Mouse (Mus musculus): ENCODE data around the gene Gabarap. TPM values are rescaled to one million over a fixed set of nuclear protein-coding genes. Genes with fewer than 3 reads are reported as not detected.
A peak's percentile ranks its signal among the peaks of the same experiment; 100 is the strongest.

The Gabarap gene
- polyA plus RNA-seq (2014; fragmentation: Nextera tagmentation; extraction: Ambion mirVana) = 481 and 489 TPM in 2 replicates

GRCm38 (mm10) chr11:69990850-69991691, at the start of gene Gabarap:
Gabarap (plus strand) TSS chr11:69991143.
- under 1% methylated on average over 40 of the region's 40 CpGs for WGBS (ENCODE audit: insufficient replicate concordance)
- Histone ChIP-seq H3K9me3 (replicated peaks; ENCODE audit: control insufficient read depth, low read length) (no peaks in the 10 kb centered on the region), H3K4me1 (ENCODE audit: control insufficient read depth, insufficient read depth, low read length) (peaks cover 8% of the 10 kb centered on the region; the same call in 1 of the 2 replicates)

GRCm38 (mm10) chr11:69945216-69945615, 45.7 kb upstream of the Gabarap start:
- H3K27ac ChIP-seq (ENCODE audit: low read depth, low read length) = no peak overlapping the region
- WGBS (ENCODE audit: insufficient replicate concordance) = 67% methylated on average over 13 of the region's 13 CpGs
- H3K27me3 ChIP-seq (ENCODE audit: control insufficient read depth, insufficient read depth, low read length) = peaks cover 5% of the 10 kb centered on the region
- H3K36me3 ChIP-seq (ENCODE audit: control insufficient read depth, insufficient read depth, low read length) = peaks cover 11% of the 10 kb centered on the region
- no peaks in the 10 kb centered on the region for H3K9me3 ChIP-seq (replicated peaks; ENCODE audit: control insufficient read depth, low read length)
- peak overlapping the region; percentile 64; the same call in 1 of the 2 replicates for H3K4me3 ChIP-seq (ENCODE audit: low read depth, low read length)
- H3K4me2 ChIP-seq = peak overlapping the region; percentile 92; the same call in 1 of the 2 replicates
- H3K4me1 ChIP-seq (ENCODE audit: control insufficient read depth, insufficient read depth, low read length) = peaks cover 13% of the 10 kb centered on the region; the same call in 1 of the 2 replicates
- ATAC-seq (replicated peaks; ENCODE audit: insufficient number of reproducible peaks, low FRiP score, low TSS enrichment) = no peak
- H3K9ac ChIP-seq (ENCODE audit: low read depth, low read length) = no peak overlapping the region

More at GRCm38 (mm10) chr11:69990850-69991691, at the start of gene Gabarap:
- Histone ChIP-seq H3K4me3 (ENCODE audit: low read depth, low read length) (peak within 1 kb of the TSS; percentile 87), H3K27ac (ENCODE audit: low read depth, low read length) (peak within 1 kb of the TSS; percentile 94), H3K27me3 (ENCODE audit: control insufficient read depth, insufficient read depth, low read length) (no peaks in the 10 kb centered on the region), H3K9ac (ENCODE audit: low read depth, low read length) (peak within 1 kb of the TSS; percentile 92), H3K36me3 (ENCODE audit: control insufficient read depth, insufficient read depth, low read length) (peaks cover 20% of the 10 kb centered on the region), H3K4me2 (peak within 1 kb of the TSS; percentile 84)
- ATAC-seq (replicated peaks; ENCODE audit: insufficient number of reproducible peaks, low FRiP score, low TSS enrichment) = peak; percentile 71

GRCm38 (mm10) chr11:69945997-69946891, 44.7 kb upstream of the Gabarap start:
- H3K4me1 ChIP-seq (ENCODE audit: control insufficient read depth, insufficient read depth, low read length) = peaks cover 13% of the 10 kb centered on the region; the same call in 1 of the 2 replicates
- H3K27me3 ChIP-seq (ENCODE audit: control insufficient read depth, insufficient read depth, low read length) = peaks cover 5% of the 10 kb centered on the region
- H3K9me3 ChIP-seq (replicated peaks; ENCODE audit: control insufficient read depth, low read length) = no peaks in the 10 kb centered on the region
- peaks cover 11% of the 10 kb centered on the region for H3K36me3 ChIP-seq (ENCODE audit: control insufficient read depth, insufficient read depth, low read length)
- H3K27ac ChIP-seq (ENCODE audit: low read depth, low read length) = peak overlapping the region; percentile 93
- H3K4me3 ChIP-seq (ENCODE audit: low read depth, low read length) = peak overlapping the region; percentile 64
- peak; percentile 55; the same call in 1 of the 2 replicates for ATAC-seq (replicated peaks; ENCODE audit: insufficient number of reproducible peaks, low FRiP score, low TSS enrichment)
- peak overlapping the region; percentile 92 for H3K4me2 ChIP-seq
- 84% methylated on average over 18 of the region's 18 CpGs for WGBS (ENCODE audit: insufficient replicate concordance)
- peak overlapping the region; percentile 74 for H3K9ac ChIP-seq (ENCODE audit: low read depth, low read length)

GRCm38 (mm10) chr11:69947337-69948065, 43.4 kb upstream of the Gabarap start:
- H3K27me3 ChIP-seq (ENCODE audit: control insufficient read depth, insufficient read depth, low read length) = peaks cover 5% of the 10 kb centered on the region
- H3K9ac ChIP-seq (ENCODE audit: low read depth, low read length) = peak overlapping the region; percentile 74
- no peaks in the 10 kb centered on the region for H3K9me3 ChIP-seq (replicated peaks; ENCODE audit: control insufficient read depth, low read length)
- H3K4me1 ChIP-seq (ENCODE audit: control insufficient read depth, insufficient read depth, low read length) = peaks cover 13% of the 10 kb centered on the region; the same call in 1 of the 2 replicates
- H3K4me2 ChIP-seq = peak overlapping the region; percentile 92
- peak overlapping the region; percentile 93 for H3K27ac ChIP-seq (ENCODE audit: low read depth, low read length)
- 2% methylated on average over 29 of the region's 29 CpGs for WGBS (ENCODE audit: insufficient replicate concordance)
- peak; percentile 58; the same call in 1 of the 2 replicates for ATAC-seq (replicated peaks; ENCODE audit: insufficient number of reproducible peaks, low FRiP score, low TSS enrichment)
- H3K4me3 ChIP-seq (ENCODE audit: low read depth, low read length) = peak overlapping the region; percentile 64
- peaks cover 11% of the 10 kb centered on the region for H3K36me3 ChIP-seq (ENCODE audit: control insufficient read depth, insufficient read depth, low read length)

- WGBS (ENCODE audit: insufficient replicate concordance) = 1% methylated on average over 34 of the region's 34 CpGs
- H3K4me3 ChIP-seq (ENCODE audit: low read depth, low read length) = peak within 1 kb of the TSS; percentile 64
- H3K9ac ChIP-seq (ENCODE audit: low read depth, low read length) = peak within 1 kb of the TSS; percentile 74
- peak within 1 kb of the TSS; percentile 93 for H3K27ac ChIP-seq (ENCODE audit: low read depth, low read length)
- H3K4me1 ChIP-seq (ENCODE audit: control insufficient read depth, insufficient read depth, low read length) = peaks cover 13% of the 10 kb centered on the region; the same call in 1 of the 2 replicates
- H3K27me3 ChIP-seq (ENCODE audit: control insufficient read depth, insufficient read depth, low read length) = peaks cover 3% of the 10 kb centered on the region; the same call in 1 of the 2 replicates
- peak within 1 kb of the TSS; percentile 92 for H3K4me2 ChIP-seq
- no peaks in the 10 kb centered on the region for H3K9me3 ChIP-seq (replicated peaks; ENCODE audit: control insufficient read depth, low read length)
- peak; percentile 90 for ATAC-seq (replicated peaks; ENCODE audit: insufficient number of reproducible peaks, low FRiP score, low TSS enrichment)
- H3K36me3 ChIP-seq (ENCODE audit: control insufficient read depth, insufficient read depth, low read length) = peaks cover 9% of the 10 kb centered on the region
Observed at GRCm38 (mm10) chr11:69948066-69948762, 42.7 kb upstream of the Gabarap start, which contains the start of gene Slc2a4. Slc2a4 (minus strand) TSS chr11:69948188.

GRCm38 (mm10) chr11:69948763-69949150, 42.2 kb upstream of the Gabarap start:
- ATAC-seq (replicated peaks; ENCODE audit: insufficient number of reproducible peaks, low FRiP score, low TSS enrichment) = peak; percentile 35
- Histone ChIP-seq H3K9me3 (replicated peaks; ENCODE audit: control insufficient read depth, low read length) (no peaks in the 10 kb centered on the region), H3K9ac (ENCODE audit: low read depth, low read length) (peak overlapping the region; percentile 74; the same call in 1 of the 2 replicates), H3K4me3 (ENCODE audit: low read depth, low read length) (peak overlapping the region; percentile 64), H3K4me1 (ENCODE audit: control insufficient read depth, insufficient read depth, low read length) (peaks cover 13% of the 10 kb centered on the region; the same call in 1 of the 2 replicates), H3K27ac (ENCODE audit: low read depth, low read length) (peak overlapping the region; percentile 93), H3K4me2 (peak overlapping the region; percentile 92), H3K27me3 (ENCODE audit: control insufficient read depth, insufficient read depth, low read length) (peaks cover 3% of the 10 kb centered on the region; the same call in 1 of the 2 replicates), H3K36me3 (ENCODE audit: control insufficient read depth, insufficient read depth, low read length) (peaks cover 9% of the 10 kb centered on the region; the same call in 1 of the 2 replicates)
- WGBS (ENCODE audit: insufficient replicate concordance) = under 1% methylated on average over 14 of the region's 14 CpGs

GRCm38 (mm10) chr11:69950807-69951459, 40.0 kb upstream of the Gabarap start:
- Histone ChIP-seq H3K4me1 (ENCODE audit: control insufficient read depth, insufficient read depth, low read length) (peaks cover 13% of the 10 kb centered on the region; the same call in 1 of the 2 replicates), H3K9ac (ENCODE audit: low read depth, low read length) (no peak overlapping the region), H3K4me3 (ENCODE audit: low read depth, low read length) (no peak overlapping the region), H3K9me3 (replicated peaks; ENCODE audit: control insufficient read depth, low read length) (no peaks in the 10 kb centered on the region), H3K36me3 (ENCODE audit: control insufficient read depth, insufficient read depth, low read length) (no peaks in the 10 kb centered on the region), H3K4me2 (no peak overlapping the region), H3K27ac (ENCODE audit: low read depth, low read length) (no peak overlapping the region), H3K27me3 (ENCODE audit: control insufficient read depth, insufficient read depth, low read length) (no peaks in the 10 kb centered on the region)
- WGBS (ENCODE audit: insufficient replicate concordance) = 41% methylated on average over 4 of the region's 4 CpGs
- ATAC-seq (replicated peaks; ENCODE audit: insufficient number of reproducible peaks, low FRiP score, low TSS enrichment) = no peak

Measured in heart, embryonic 11.5 days (tissue).